Mouse (Mus musculus): ENCODE measurements at regions not wholly inside any gene's neighbourhood (a gene's known extent, or its start where the extent isn't known, plus 50 kb on each side); places are given as distances from the start of the nearest gene placed in this dataset.

- Histone ChIP-seq H3K36me3 (no peaks in the 10 kb centered on the region), H3K4me3 (no peak overlapping the region), H3K27me3 (no peaks in the 10 kb centered on the region), H3K9ac (no peak overlapping the region), H3K27ac (no peak overlapping the region), H3K4me1 (peaks cover 8% of the 10 kb centered on the region), H3K9me3 (no peaks in the 10 kb centered on the region), H3K4me2 (no peak overlapping the region)
- no peak for ATAC-seq (ENCODE audit: insufficient number of reproducible peaks, insufficient read depth, low FRiP score, low TSS enrichment, low read depth)
- 86% methylated on average over 8 of the region's 8 CpGs for WGBS
Measured at GRCm38 (mm10) chr3:50890537-50890936, 333.7 kb upstream of the Noct start.

GRCm38 (mm10) chr3:50898179-50898578 is 326.1 kb upstream of the Noct start:
- H3K4me3 ChIP-seq = no peak overlapping the region
- H3K27me3 ChIP-seq = no peaks in the 10 kb centered on the region
- no peak overlapping the region for H3K27ac ChIP-seq
- 58% methylated on average over 9 of the region's 9 CpGs for WGBS
- no peak overlapping the region for H3K4me2 ChIP-seq
- H3K36me3 ChIP-seq = no peaks in the 10 kb centered on the region
- H3K4me1 ChIP-seq = peaks cover 14% of the 10 kb centered on the region
- H3K9me3 ChIP-seq = no peaks in the 10 kb centered on the region
- ATAC-seq (ENCODE audit: insufficient number of reproducible peaks, insufficient read depth, low FRiP score, low TSS enrichment, low read depth) = no peak
- no peak overlapping the region for H3K9ac ChIP-seq

GRCm38 (mm10) chr3:50899830-50900350 is 324.4 kb upstream of the Noct start:
- Histone ChIP-seq H3K4me1 (peaks cover 25% of the 10 kb centered on the region), H3K27ac (no peak overlapping the region), H3K9ac (no peak overlapping the region), H3K4me3 (no peak overlapping the region), H3K4me2 (no peak overlapping the region), H3K36me3 (no peaks in the 10 kb centered on the region), H3K27me3 (no peaks in the 10 kb centered on the region), H3K9me3 (no peaks in the 10 kb centered on the region)
- 82% methylated on average over 7 of the region's 7 CpGs for WGBS
- no peak for ATAC-seq (ENCODE audit: insufficient number of reproducible peaks, insufficient read depth, low FRiP score, low TSS enrichment, low read depth)

GRCm38 (mm10) chr3:50900566-50900965 is 323.7 kb upstream of the Noct start:
- H3K9me3 ChIP-seq = no peaks in the 10 kb centered on the region
- WGBS = 88% methylated on average over 9 of the region's 9 CpGs
- H3K27ac ChIP-seq = no peak overlapping the region
- H3K4me1 ChIP-seq = peaks cover 32% of the 10 kb centered on the region
- no peaks in the 10 kb centered on the region for H3K27me3 ChIP-seq
- no peak overlapping the region for H3K4me2 ChIP-seq
- no peak overlapping the region for H3K9ac ChIP-seq
- no peak for ATAC-seq (ENCODE audit: insufficient number of reproducible peaks, insufficient read depth, low FRiP score, low TSS enrichment, low read depth)
- no peak overlapping the region for H3K4me3 ChIP-seq
- H3K36me3 ChIP-seq = no peaks in the 10 kb centered on the region

- peaks cover 34% of the 10 kb centered on the region for H3K4me1 ChIP-seq
- H3K4me3 ChIP-seq = no peak overlapping the region
- 91% methylated on average over 10 of the region's 10 CpGs for WGBS
- no peaks in the 10 kb centered on the region for H3K9me3 ChIP-seq
- H3K9ac ChIP-seq = no peak overlapping the region
- ATAC-seq (ENCODE audit: insufficient number of reproducible peaks, insufficient read depth, low FRiP score, low TSS enrichment, low read depth) = no peak
- no peak overlapping the region for H3K27ac ChIP-seq
- no peaks in the 10 kb centered on the region for H3K36me3 ChIP-seq
- no peak overlapping the region for H3K4me2 ChIP-seq
- no peaks in the 10 kb centered on the region for H3K27me3 ChIP-seq
Measured at GRCm38 (mm10) chr3:50901321-50901720, 322.9 kb upstream of the Noct start.

GRCm38 (mm10) chr3:50902933-50903332 is 321.3 kb upstream of the Noct start:
- ATAC-seq (ENCODE audit: insufficient number of reproducible peaks, insufficient read depth, low FRiP score, low TSS enrichment, low read depth) = no peak
- no peaks in the 10 kb centered on the region for H3K36me3 ChIP-seq
- 22% methylated on average over 7 of the region's 7 CpGs for WGBS
- no peak overlapping the region for H3K4me3 ChIP-seq
- peak overlapping the region; percentile 46; the same call in 1 of the 2 replicates for H3K9ac ChIP-seq
- H3K27me3 ChIP-seq = no peaks in the 10 kb centered on the region
- H3K9me3 ChIP-seq = no peaks in the 10 kb centered on the region
- H3K4me1 ChIP-seq = peaks cover 35% of the 10 kb centered on the region
- peak overlapping the region; percentile 71 for H3K27ac ChIP-seq
- H3K4me2 ChIP-seq = peak overlapping the region; percentile 31

- Histone ChIP-seq H3K9me3 (no peaks in the 10 kb centered on the region), H3K4me3 (no peak overlapping the region), H3K27ac (0 out of 2 replicates have a peak overlapping the region, but pooled peaks have one; percentile 11), H3K4me2 (no peak overlapping the region), H3K9ac (no peak overlapping the region), H3K4me1 (peaks cover 32% of the 10 kb centered on the region), H3K36me3 (no peaks in the 10 kb centered on the region), H3K27me3 (no peaks in the 10 kb centered on the region)
- 36% methylated on average over 7 of the region's 7 CpGs for WGBS
- no peak for ATAC-seq (ENCODE audit: insufficient number of reproducible peaks, insufficient read depth, low FRiP score, low TSS enrichment, low read depth)
Measured at GRCm38 (mm10) chr3:50904716-50905116, 319.5 kb upstream of the Noct start.

- 18% methylated on average over 16 of the region's 16 CpGs for WGBS
- H3K4me3 ChIP-seq = peak overlapping the region; percentile 20
- peak overlapping the region; percentile 17; the same call in 1 of the 2 replicates for H3K27ac ChIP-seq
- no peaks in the 10 kb centered on the region for H3K27me3 ChIP-seq
- peak; percentile 33 for ATAC-seq (ENCODE audit: insufficient number of reproducible peaks, insufficient read depth, low FRiP score, low TSS enrichment, low read depth)
- H3K4me2 ChIP-seq = peak overlapping the region; percentile 60
- H3K9ac ChIP-seq = no peak overlapping the region
- no peaks in the 10 kb centered on the region for H3K36me3 ChIP-seq
- no peaks in the 10 kb centered on the region for H3K9me3 ChIP-seq
- H3K4me1 ChIP-seq = peaks cover 32% of the 10 kb centered on the region
Measured at GRCm38 (mm10) chr3:50905274-50905992, 318.8 kb upstream of the Noct start.

- ATAC-seq (ENCODE audit: insufficient number of reproducible peaks, insufficient read depth, low FRiP score, low TSS enrichment, low read depth) = peak; percentile 7
- Histone ChIP-seq H3K4me1 (peaks cover 32% of the 10 kb centered on the region), H3K36me3 (no peaks in the 10 kb centered on the region), H3K9me3 (no peaks in the 10 kb centered on the region), H3K4me2 (peak overlapping the region; percentile 60), H3K27ac (peak overlapping the region; percentile 57), H3K4me3 (peak overlapping the region; percentile 37), H3K27me3 (no peaks in the 10 kb centered on the region), H3K9ac (peak overlapping the region; percentile 64)
- WGBS = 10% methylated on average over 32 of the region's 32 CpGs
Measured at GRCm38 (mm10) chr3:50905993-50906831, 318.0 kb upstream of the Noct start.

GRCm38 (mm10) chr3:50912980-50913518 is 311.2 kb upstream of the Noct start:
- H3K27ac ChIP-seq = no peak overlapping the region
- 80% methylated on average over 5 of the region's 5 CpGs for WGBS
- 0 out of 2 replicates have a peak, but pooled peaks cover 2% of the 10 kb centered on the region for H3K4me1 ChIP-seq
- no peaks in the 10 kb centered on the region for H3K9me3 ChIP-seq
- H3K36me3 ChIP-seq = no peaks in the 10 kb centered on the region
- H3K27me3 ChIP-seq = no peaks in the 10 kb centered on the region
- no peak overlapping the region for H3K9ac ChIP-seq
- ATAC-seq (ENCODE audit: insufficient number of reproducible peaks, insufficient read depth, low FRiP score, low TSS enrichment, low read depth) = no peak
- no peak overlapping the region for H3K4me3 ChIP-seq
- H3K4me2 ChIP-seq = no peak overlapping the region

GRCm38 (mm10) chr3:50914866-50915365 is 309.3 kb upstream of the Noct start:
- 77% methylated on average over 14 of the region's 14 CpGs for WGBS
- 0 out of 2 replicates have a peak, but pooled peaks cover 2% of the 10 kb centered on the region for H3K4me1 ChIP-seq
- no peaks in the 10 kb centered on the region for H3K36me3 ChIP-seq
- H3K9me3 ChIP-seq = no peaks in the 10 kb centered on the region
- no peak for ATAC-seq (ENCODE audit: insufficient number of reproducible peaks, insufficient read depth, low FRiP score, low TSS enrichment, low read depth)
- H3K27me3 ChIP-seq = no peaks in the 10 kb centered on the region
- no peak overlapping the region for H3K4me3 ChIP-seq
- H3K9ac ChIP-seq = no peak overlapping the region
- H3K4me2 ChIP-seq = no peak overlapping the region
- H3K27ac ChIP-seq = no peak overlapping the region
